Mouse (Mus musculus) embryonic facial prominence, embryonic 14.5 days (tissue): ENCODE data around the gene Melk. TPM values are rescaled to one million over a fixed set of nuclear protein-coding genes. Genes with fewer than 3 reads are reported as not detected.

Source experiments
- ATAC-seq: fragments of 200-750 bp; cut with Nextera tagmentation; 2 replicates; pipeline ENCODE4 v1.8.0; 2017; ENCODE audit warnings: low read depth, moderate number of reproducible peaks, moderate TSS enrichment
- DNase-seq: peaks from one replicate; pipeline ENCODE4 v3.0.0-alpha.2; 2015; ENCODE audit warnings: low spot score
- H3K27ac ChIP-seq: fragments of 300-500 bp; sonication (generic); replicated peaks from 2 replicates; pipeline ENCODE4 v1.5.1; 2014; ENCODE audit warnings: low read depth, mild to moderate bottlenecking, low read length, moderate library complexity
- H3K27me3 ChIP-seq: fragments of 300-500 bp; sonication (generic); replicated peaks from 2 replicates; pipeline ENCODE4 v1.6.1; 2014; ENCODE audit warnings: low read length; ENCODE audit not compliant: control insufficient read depth, insufficient read depth
- H3K36me3 ChIP-seq: fragments of 300-500 bp; sonication (generic); 2 replicates; pipeline ENCODE4 v1.6.1; 2014; ENCODE audit warnings: low read length, mixed read lengths; ENCODE audit not compliant: control insufficient read depth, insufficient read depth
- H3K4me1 ChIP-seq: fragments of 300-500 bp; sonication (generic); 2 replicates; pipeline ENCODE4 v1.6.1; 2014; ENCODE audit warnings: antibody characterized with exemption, low read length; ENCODE audit not compliant: control insufficient read depth, insufficient read depth
- H3K4me2 ChIP-seq: fragments of 300-500 bp; sonication (generic); 2 replicates; pipeline ENCODE4 v1.6.1; 2014; ENCODE audit warnings: low read depth, mild to moderate bottlenecking, low read length, moderate library complexity, mixed read lengths
- H3K4me3 ChIP-seq: fragments of 300-500 bp; sonication (generic); 2 replicates; pipeline ENCODE4 v1.5.1; 2014; ENCODE audit warnings: low read depth, mild to moderate bottlenecking, low read length
- H3K9ac ChIP-seq: fragments of 300-500 bp; sonication (generic); 2 replicates; pipeline ENCODE4 v1.6.1; 2014; ENCODE audit warnings: low read depth, mild to moderate bottlenecking, low read length, moderate library complexity, mixed read lengths
- H3K9me3 ChIP-seq: fragments of 300-500 bp; sonication (generic); 2 replicates; pipeline ENCODE4 v1.6.1; 2016; ENCODE audit warnings: low read length; ENCODE audit not compliant: control insufficient read depth
- WGBS: fragments of 180-500 bp; shearing (Covaris S2); extraction: QIAGEN DNeasy Blood & Tissue Kit; methylation state at CpG from one replicate; pipeline ENCODE4 v1.1.7; 2014; 5-methylcytosine and 5-hydroxymethylcytosine counted together
- polyA plus RNA-seq: library from polyadenylated mRNA; unstranded; fragments of >200 nt; fragmentation: Nextera tagmentation; extraction: Ambion mirVana; gene quantifications from 2 replicates; pipeline ENCODE4 v1.2.1, GENCODE M21; 2014

Melk gene
- polyA plus RNA-seq, 1 experiment from 2014 or later, result 30.5 TPM

GRCm38 (mm10) chr4:44316270-44316809 is 15.7 kb downstream of the Melk start:
- no peak for ATAC-seq
- WGBS, result 73% methylated on average over 12 of the region's 12 CpGs
- peaks cover 20% of the 10 kb centered on the region for H3K36me3 ChIP-seq

GRCm38 (mm10) chr4:44320448-44320847 is 19.8 kb downstream of the Melk start:
- no peak overlapping the region for H3K9ac ChIP-seq
- no peak overlapping the region for H3K27ac ChIP-seq
- WGBS, result 86% methylated on average over 6 of the region's 6 CpGs
- H3K4me1 ChIP-seq, result no peaks in the 10 kb centered on the region
- no peaks in the 10 kb centered on the region for H3K27me3 ChIP-seq
- H3K36me3 ChIP-seq, result 0 out of 2 replicates have a peak, but pooled peaks cover 7% of the 10 kb centered on the region
- DNase-seq, result no peak
- no peak overlapping the region for H3K4me3 ChIP-seq
- no peaks in the 10 kb centered on the region for H3K9me3 ChIP-seq
- H3K4me2 ChIP-seq, result no peak overlapping the region
- no peak for ATAC-seq

More at GRCm38 (mm10) chr4:44316270-44316809, 15.7 kb downstream of the Melk start:
- H3K9ac ChIP-seq, result no peak overlapping the region
- no peak overlapping the region for H3K4me2 ChIP-seq
- no peaks in the 10 kb centered on the region for H3K9me3 ChIP-seq
- H3K4me3 ChIP-seq, result no peak overlapping the region
- no peaks in the 10 kb centered on the region for H3K4me1 ChIP-seq
- DNase-seq, result no peak
- H3K27ac ChIP-seq, result no peak overlapping the region
- H3K27me3 ChIP-seq, result no peaks in the 10 kb centered on the region

- Histone ChIP-seq H3K9me3 (no peaks in the 10 kb centered on the region), H3K27me3 (no peaks in the 10 kb centered on the region), H3K9ac (no peak overlapping the region), H3K27ac (no peak overlapping the region), H3K4me3 (no peak overlapping the region), H3K4me2 (no peak overlapping the region), H3K4me1 (no peaks in the 10 kb centered on the region), H3K36me3 (peaks cover 19% of the 10 kb centered on the region; the same call in 1 of the 2 replicates)
- DNase-seq, result no peak
- 93% methylated on average over 7 of the region's 7 CpGs for WGBS
- ATAC-seq, result no peak
Observed at GRCm38 (mm10) chr4:44322124-44322523, 21.4 kb downstream of the Melk start.

DNA sequence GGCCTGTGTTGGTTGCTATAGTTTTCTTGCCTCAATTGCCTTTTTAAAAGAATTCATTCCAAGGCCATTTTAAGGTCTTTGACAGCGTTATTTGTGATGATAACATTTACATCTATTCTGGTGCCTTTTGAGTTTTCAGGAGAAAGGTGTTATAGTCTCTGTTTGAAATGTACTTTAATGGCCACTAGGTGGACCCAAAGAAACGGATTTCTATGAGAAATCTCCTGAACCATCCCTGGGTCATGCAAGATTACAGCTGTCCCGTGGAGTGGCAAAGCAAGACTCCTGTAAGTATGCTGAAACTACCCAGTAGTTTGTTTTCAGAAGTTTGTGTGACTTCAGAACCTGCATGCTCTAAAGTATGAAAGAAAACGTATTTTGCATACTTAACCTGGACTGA is 24.8 kb downstream of the Melk start:
- DNase-seq (peak; percentile 33), ATAC-seq (no peak)
- 45% methylated on average over 4 of the region's 4 CpGs for WGBS
- H3K27ac ChIP-seq, result no peak overlapping the region
- H3K4me2 ChIP-seq, result no peak overlapping the region
- H3K4me1 ChIP-seq, result no peaks in the 10 kb centered on the region
- H3K9ac ChIP-seq, result no peak overlapping the region
- H3K36me3 ChIP-seq, result peaks cover 16% of the 10 kb centered on the region
- H3K9me3 ChIP-seq, result no peaks in the 10 kb centered on the region
- H3K27me3 ChIP-seq, result no peaks in the 10 kb centered on the region
- no peak overlapping the region for H3K4me3 ChIP-seq

GRCm38 (mm10) chr4:44326721-44327120 is 26.0 kb downstream of the Melk start:
- no peak for ATAC-seq
- no peak overlapping the region for H3K4me2 ChIP-seq
- no peaks in the 10 kb centered on the region for H3K27me3 ChIP-seq
- H3K36me3 ChIP-seq, result peaks cover 16% of the 10 kb centered on the region
- H3K4me1 ChIP-seq, result no peaks in the 10 kb centered on the region
- H3K27ac ChIP-seq, result no peak overlapping the region
- H3K9ac ChIP-seq, result no peak overlapping the region
- H3K4me3 ChIP-seq, result no peak overlapping the region
- WGBS, result 95% methylated on average over 3 of the region's 3 CpGs
- no peak for DNase-seq
- H3K9me3 ChIP-seq, result no peaks in the 10 kb centered on the region

GRCm38 (mm10) chr4:44327976-44328375 is 27.3 kb downstream of the Melk start:
- no peak overlapping the region for H3K4me3 ChIP-seq
- H3K4me2 ChIP-seq, result no peak overlapping the region
- H3K4me1 ChIP-seq, result no peaks in the 10 kb centered on the region
- peaks cover 16% of the 10 kb centered on the region for H3K36me3 ChIP-seq
- no peak for DNase-seq
- no peaks in the 10 kb centered on the region for H3K27me3 ChIP-seq
- no peaks in the 10 kb centered on the region for H3K9me3 ChIP-seq
- 81% methylated on average over 1 of the region's 1 CpGs for WGBS
- no peak overlapping the region for H3K27ac ChIP-seq
- ATAC-seq, result no peak
- no peak overlapping the region for H3K9ac ChIP-seq

GRCm38 (mm10) chr4:44335006-44335405 is 34.3 kb downstream of the Melk start:
- Histone ChIP-seq H3K4me1 (no peaks in the 10 kb centered on the region), H3K36me3 (peaks cover 9% of the 10 kb centered on the region; the same call in 1 of the 2 replicates), H3K27ac (no peak overlapping the region), H3K4me2 (no peak overlapping the region), H3K27me3 (no peaks in the 10 kb centered on the region), H3K9me3 (no peaks in the 10 kb centered on the region), H3K4me3 (no peak overlapping the region), H3K9ac (no peak overlapping the region)
- WGBS, result 97% methylated on average over 8 of the region's 8 CpGs
- no peak for ATAC-seq
- no peak for DNase-seq

- 92% methylated on average over 7 of the region's 7 CpGs for WGBS
- no peak overlapping the region for H3K27ac ChIP-seq
- DNase-seq, result no peak
- no peaks in the 10 kb centered on the region for H3K9me3 ChIP-seq
- H3K36me3 ChIP-seq, result peaks cover 9% of the 10 kb centered on the region; the same call in 1 of the 2 replicates
- H3K4me2 ChIP-seq, result no peak overlapping the region
- no peaks in the 10 kb centered on the region for H3K27me3 ChIP-seq
- H3K4me3 ChIP-seq, result no peak overlapping the region
- H3K9ac ChIP-seq, result no peak overlapping the region
- no peak for ATAC-seq
- H3K4me1 ChIP-seq, result no peaks in the 10 kb centered on the region
Observed at GRCm38 (mm10) chr4:44361670-44362069, 61.0 kb downstream of the Melk start.

DNA sequence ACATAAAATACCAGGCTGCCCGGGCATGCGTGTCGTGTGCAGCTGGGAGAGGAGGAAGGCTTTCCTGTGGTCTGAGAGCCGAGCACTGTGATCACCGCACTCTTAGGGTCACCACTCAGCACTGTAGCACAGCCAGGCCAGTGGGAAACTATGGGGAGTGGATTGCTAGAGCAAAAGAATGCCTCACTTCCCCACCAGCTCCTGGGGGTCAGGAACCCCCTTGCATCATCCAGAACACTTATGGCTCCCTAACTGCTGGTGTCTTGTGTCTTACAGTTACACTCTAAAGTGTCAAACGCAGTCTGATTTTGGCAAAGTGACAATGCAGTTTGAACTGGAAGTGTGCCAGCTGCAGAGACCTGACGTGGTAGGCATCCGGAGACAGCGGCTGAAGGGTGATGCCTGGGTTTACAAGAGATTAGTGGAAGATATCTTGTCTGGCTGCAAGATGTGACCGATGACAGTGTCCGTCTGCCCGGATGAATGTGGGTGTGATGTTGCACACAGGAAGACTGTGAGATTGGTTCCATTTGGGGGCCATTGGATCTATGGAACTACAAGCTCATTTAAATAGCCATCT is 62.8 kb downstream of the Melk start:
- Histone ChIP-seq H3K4me3 (no peak overlapping the region), H3K9ac (no peak overlapping the region), H3K4me1 (no peaks in the 10 kb centered on the region), H3K27me3 (no peaks in the 10 kb centered on the region), H3K36me3 (peaks cover 9% of the 10 kb centered on the region; the same call in 1 of the 2 replicates), H3K9me3 (no peaks in the 10 kb centered on the region), H3K4me2 (no peak overlapping the region), H3K27ac (no peak overlapping the region)
- WGBS, result 83% methylated on average over 12 of the region's 12 CpGs
- DNase-seq (peak; percentile 11), ATAC-seq (no peak)
